Mouse (Mus musculus) WW6 (cell line): ENCODE results near the gene Fbxw22.
"Not testable (repeated sequence)": the region's sequence is repeated elsewhere in the genome, so short reads cannot be mapped to it uniquely, and the experiment has no call there.

Experiments used
- DNase-seq: peaks from one replicate; pipeline ENCODE4 v3.0.0-alpha.2; 2013; ENCODE audit warnings: low read depth, low spot score

The Fbxw22 gene

GRCm38 (mm10) chr9:109404196-109404595 is at the start of gene Fbxw22:
TSS of gene Fbxw22 (minus strand) at chr9:109404296.
- DNase-seq, result not testable (repeated sequence)

- DNase-seq, result no peak
Measured at GRCm38 (mm10) chr9:109449040-109449439, 44.9 kb upstream of the Fbxw22 start, which contains the start of gene Fbxw16. TSS of gene Fbxw16 (minus strand) at chr9:109449140.

GRCm38 (mm10) chr9:109432956-109433355 is 28.9 kb upstream of the Fbxw22 start:
- DNase-seq, result no peak

GRCm38 (mm10) chr9:109339559-109339958 is 64.5 kb downstream of the Fbxw22 start, which contains the start of gene Fbxw28:
TSS of gene Fbxw28 (minus strand) at chr9:109339659.
- DNase-seq, result not testable (repeated sequence)
